Mouse (Mus musculus) small intestine, adult 2 months (tissue): ENCODE measurements at regions not wholly inside any gene's neighbourhood (a gene's known extent, or its start where the extent isn't known, plus 50 kb on each side); places are given as distances from the start of the nearest gene placed in this dataset.

ENCODE experiments used
- CTCF ChIP-seq: fragments of 200-500 bp; IDR thresholded peaks from 2 replicates; pipeline ENCODE4 v1.5.1; 2012; ENCODE audit warnings: low read depth, mild to moderate bottlenecking, control low read depth, inconsistent platforms, low read length, moderate library complexity, mixed read lengths; ENCODE audit not compliant: insufficient replicate concordance, insufficient read length; ENCODE audit errors: extremely low read depth
- POLR2A ChIP-seq: fragments of 200-500 bp; IDR thresholded peaks from 2 replicates; pipeline ENCODE4 v1.6.1; 2012; ENCODE audit warnings: low read depth, mild to moderate bottlenecking, control low read depth, inconsistent platforms, low read length, moderate library complexity

- TF ChIP-seq POLR2A (no peak), CTCF (no peak)
These were observed 91.0 kb upstream of the Trabd2b start for GRCm38 (mm10) chr4:114315556-114315955.
